Mouse (Mus musculus) neural tube, embryonic 13.5 days (tissue): ENCODE results near the gene Cacng7. TPM values are rescaled to one million over a fixed set of nuclear protein-coding genes. Genes with fewer than 3 reads are reported as not detected.

Experiments
- ATAC-seq: fragments of 200-750 bp; cut with Nextera tagmentation; 2 replicates; pipeline ENCODE4 v1.8.0; 2017; ENCODE audit warnings: low read depth, mild to moderate bottlenecking, moderate TSS enrichment, moderate library complexity
- H3K27ac ChIP-seq: fragments of 300-500 bp; sonication (generic); replicated peaks from 2 replicates; pipeline ENCODE4 v1.5.1; 2015; ENCODE audit warnings: moderate library complexity, mild to moderate bottlenecking, inconsistent platforms
- H3K27me3 ChIP-seq: fragments of 300-500 bp; sonication (generic); 2 replicates; pipeline ENCODE4 v1.6.1; 2015; ENCODE audit warnings: mild to moderate bottlenecking, inconsistent platforms
- H3K36me3 ChIP-seq: fragments of 300-500 bp; sonication (generic); 2 replicates; pipeline ENCODE4 v1.6.1; 2015; ENCODE audit warnings: mild to moderate bottlenecking, inconsistent platforms
- H3K4me1 ChIP-seq: fragments of 300-500 bp; sonication (generic); replicated peaks from 2 replicates; pipeline ENCODE4 v1.6.1; 2015; ENCODE audit warnings: inconsistent platforms
- H3K4me2 ChIP-seq: fragments of 300-500 bp; sonication (generic); 2 replicates; pipeline ENCODE4 v1.6.1; 2015; ENCODE audit warnings: inconsistent platforms, mild to moderate bottlenecking, moderate library complexity
- H3K4me3 ChIP-seq: fragments of 300-500 bp; sonication (generic); 2 replicates; pipeline ENCODE4 v1.5.1; 2015; ENCODE audit warnings: mild to moderate bottlenecking, inconsistent platforms
- H3K9ac ChIP-seq: fragments of 300-500 bp; sonication (generic); 2 replicates; pipeline ENCODE4 v1.6.1; 2015; ENCODE audit warnings: moderate library complexity, mild to moderate bottlenecking, inconsistent platforms
- H3K9me3 ChIP-seq: fragments of 300-500 bp; sonication (generic); 2 replicates; pipeline ENCODE4 v1.6.1; 2016; ENCODE audit warnings: inconsistent platforms
- WGBS: fragments of 180-500 bp; shearing (Covaris S2); methylation state at CpG from one replicate; pipeline ENCODE4 v1.1.7; 2015; 5-methylcytosine and 5-hydroxymethylcytosine counted together
- polyA plus RNA-seq: library from polyadenylated mRNA; unstranded; fragments of >200 nt; fragmentation: Nextera tagmentation; extraction: Ambion mirVana; gene quantifications from 2 replicates; pipeline ENCODE4 v1.2.1, GENCODE M21; 2015

Cacng7 gene
- polyA plus RNA-seq, 1 experiment from 2014 or later: 4.5 TPM

DNA sequence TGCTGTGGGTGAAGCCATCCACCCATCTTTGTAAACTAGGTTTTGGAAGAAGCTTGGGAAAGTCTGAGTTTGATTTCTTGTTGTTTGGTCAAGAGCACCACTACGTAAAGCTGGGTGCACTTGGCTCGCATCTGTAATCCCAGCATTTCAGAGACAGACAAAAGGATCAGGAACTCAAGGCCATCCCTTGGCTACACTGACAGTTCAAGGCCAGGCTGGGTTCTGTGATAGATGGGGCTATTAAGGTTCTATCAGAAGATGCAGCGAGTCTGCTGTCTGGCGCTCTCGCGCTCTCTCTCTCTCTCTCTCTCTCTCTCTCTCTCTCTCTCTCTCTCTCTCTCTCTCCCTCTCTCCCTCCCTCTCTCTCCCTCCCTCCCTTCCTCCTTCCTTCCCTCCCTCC, 22.1 kb downstream of the Cacng7 start:
- H3K4me3 ChIP-seq: no peak overlapping the region
- H3K4me1 ChIP-seq: no peaks in the 10 kb centered on the region
- H3K9me3 ChIP-seq: no peaks in the 10 kb centered on the region
- H3K36me3 ChIP-seq: peaks cover 74% of the 10 kb centered on the region
- WGBS: 83% methylated on average over 6 of the region's 6 CpGs
- H3K27ac ChIP-seq: no peak overlapping the region
- no peak for ATAC-seq
- no peak overlapping the region for H3K9ac ChIP-seq
- H3K27me3 ChIP-seq: no peaks in the 10 kb centered on the region
- no peak overlapping the region for H3K4me2 ChIP-seq

DNA sequence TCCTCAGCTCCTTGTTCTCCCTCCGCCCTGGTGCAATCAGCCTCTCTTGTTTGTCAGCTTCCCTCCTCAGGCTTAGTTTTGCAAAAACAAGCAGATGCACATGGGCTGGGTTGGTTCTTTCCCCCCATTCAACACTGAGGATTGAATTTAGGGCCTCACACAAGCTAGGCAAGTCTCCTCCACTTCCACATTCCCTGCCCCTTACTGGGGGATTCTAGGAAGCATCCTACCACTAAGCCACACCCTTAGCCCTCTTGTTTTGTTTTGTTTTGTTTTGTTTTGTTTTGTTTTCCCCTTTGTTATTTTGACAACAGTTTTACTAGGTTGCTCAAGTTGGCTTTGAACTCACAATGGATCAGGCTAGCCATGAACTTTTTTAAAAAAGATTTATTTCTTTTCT, 27.9 kb downstream of the Cacng7 start:
- no peaks in the 10 kb centered on the region for H3K9me3 ChIP-seq
- H3K4me2 ChIP-seq: no peak overlapping the region
- H3K9ac ChIP-seq: no peak overlapping the region
- no peak for ATAC-seq
- peaks cover 4% of the 10 kb centered on the region; the same call in 1 of the 2 replicates for H3K27me3 ChIP-seq
- no peaks in the 10 kb centered on the region for H3K4me1 ChIP-seq
- H3K36me3 ChIP-seq: peaks cover 81% of the 10 kb centered on the region
- H3K27ac ChIP-seq: no peak overlapping the region
- H3K4me3 ChIP-seq: no peak overlapping the region
- WGBS: 95% methylated on average over 1 of the region's 1 CpGs

DNA sequence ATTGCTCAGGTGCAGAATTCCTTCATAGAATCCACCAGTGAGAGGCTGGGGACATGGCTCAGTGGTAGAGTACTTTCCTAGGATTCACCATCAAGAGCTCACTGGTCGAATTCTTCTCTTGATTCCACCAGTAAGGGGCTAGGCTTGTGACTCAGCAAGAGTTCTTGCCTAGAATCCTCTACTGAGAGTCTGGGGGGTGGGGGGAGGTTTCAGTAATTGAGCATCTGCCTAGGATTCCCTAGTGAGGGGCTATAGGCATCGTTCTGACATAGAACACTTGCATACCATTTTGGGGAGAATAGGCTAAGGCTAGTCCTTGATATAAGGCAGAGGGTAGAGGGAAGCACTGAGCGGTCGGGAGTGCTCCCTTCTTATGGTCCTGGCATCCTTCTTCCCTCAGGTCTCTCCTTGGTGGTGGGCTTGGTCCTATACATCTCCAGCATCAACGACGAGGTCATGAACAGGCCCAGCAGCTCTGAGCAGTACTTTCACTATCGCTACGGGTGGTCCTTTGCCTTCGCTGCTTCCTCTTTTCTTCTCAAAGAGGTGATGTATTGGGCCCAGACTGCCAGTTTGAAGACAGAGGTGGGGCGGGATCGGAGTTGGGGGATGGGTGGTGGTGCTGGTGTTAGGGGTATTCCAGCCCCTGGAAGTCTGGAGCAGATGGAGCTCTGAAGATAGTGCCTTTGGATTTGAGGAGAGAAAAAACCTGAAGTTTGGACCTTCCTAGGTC, 33.0 kb downstream of the Cacng7 start:
- no peak overlapping the region for H3K27ac ChIP-seq
- no peak overlapping the region for H3K4me2 ChIP-seq
- ATAC-seq: no peak
- peaks cover 10% of the 10 kb centered on the region for H3K4me1 ChIP-seq
- WGBS: 32% methylated on average over 11 of the region's 11 CpGs
- no peak overlapping the region for H3K9ac ChIP-seq
- H3K4me3 ChIP-seq: no peak overlapping the region
- peaks cover 18% of the 10 kb centered on the region for H3K27me3 ChIP-seq
- H3K9me3 ChIP-seq: no peaks in the 10 kb centered on the region
- peaks cover 51% of the 10 kb centered on the region for H3K36me3 ChIP-seq

DNA sequence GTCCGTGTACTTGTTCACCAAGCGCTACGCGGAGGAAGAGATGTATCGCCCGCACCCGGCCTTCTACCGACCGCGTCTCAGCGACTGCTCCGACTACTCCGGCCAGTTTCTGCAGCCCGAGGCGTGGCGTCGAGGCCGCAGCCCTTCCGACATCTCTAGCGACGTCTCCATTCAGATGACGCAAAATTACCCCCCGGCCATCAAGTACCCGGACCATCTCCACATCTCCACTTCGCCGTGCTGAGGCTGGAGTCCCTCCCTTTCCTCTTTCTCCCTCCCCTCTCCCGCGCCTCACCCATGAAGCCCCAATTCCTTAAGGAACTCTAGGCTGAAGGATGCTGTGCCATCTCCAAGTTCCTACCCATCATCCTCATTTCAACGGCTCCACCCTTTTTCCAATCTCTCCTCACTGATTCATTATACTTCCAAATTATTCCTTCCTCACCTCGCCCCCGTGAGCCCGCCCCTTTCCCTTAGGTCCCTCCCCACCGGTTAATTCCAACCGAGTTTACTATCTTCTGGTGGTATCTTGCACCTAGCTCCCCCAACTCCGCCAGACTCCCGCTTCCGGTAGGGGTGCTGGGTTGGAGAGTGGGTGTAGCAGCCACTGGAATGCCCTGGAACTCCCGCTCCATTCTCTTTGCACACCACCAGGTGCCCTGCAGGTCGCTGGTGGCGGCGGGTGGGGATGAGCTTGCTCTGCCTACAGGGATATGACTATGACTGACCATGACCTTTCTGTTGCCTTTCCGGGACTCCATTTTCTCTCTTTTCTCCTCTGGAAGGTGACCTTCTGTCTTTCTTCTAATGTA, 34.2 kb downstream of the Cacng7 start:
- 16% methylated on average over 42 of the region's 42 CpGs for WGBS
- Histone ChIP-seq H3K27me3 (peaks cover 18% of the 10 kb centered on the region), H3K36me3 (peaks cover 41% of the 10 kb centered on the region), H3K4me1 (peaks cover 10% of the 10 kb centered on the region), H3K27ac (no peak overlapping the region), H3K4me2 (0 out of 2 replicates have a peak overlapping the region, but pooled peaks have one; percentile 18), H3K9ac (no peak overlapping the region), H3K4me3 (no peak overlapping the region), H3K9me3 (no peaks in the 10 kb centered on the region)
- ATAC-seq: 0 out of 2 replicates have a peak, but pooled peaks have one; percentile 20

DNA sequence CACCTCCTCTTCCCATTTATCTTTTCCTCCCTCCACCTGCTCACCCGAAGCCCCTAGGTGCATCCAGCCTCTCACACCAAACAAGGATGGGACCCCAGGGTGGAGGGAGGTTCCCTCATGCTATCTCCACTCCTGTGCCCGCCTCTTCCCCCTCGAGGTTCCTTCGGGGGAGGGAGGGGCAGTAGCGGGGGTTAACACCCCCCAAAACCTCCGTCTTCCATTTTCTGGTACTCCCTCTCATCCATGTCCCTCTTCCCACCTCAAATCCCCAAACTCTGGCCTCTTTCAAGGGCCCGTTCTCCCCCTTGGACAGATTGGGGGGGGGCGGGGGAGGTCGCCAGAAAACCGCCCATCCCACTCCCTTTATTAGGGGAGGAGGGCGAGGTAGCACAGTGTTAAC, 34.8 kb downstream of the Cacng7 start:
- Histone ChIP-seq H3K4me3 (no peak overlapping the region), H3K9ac (no peak overlapping the region), H3K36me3 (peaks cover 36% of the 10 kb centered on the region), H3K4me2 (peak overlapping the region; percentile 24), H3K9me3 (no peaks in the 10 kb centered on the region), H3K27me3 (peaks cover 18% of the 10 kb centered on the region), H3K27ac (no peak overlapping the region), H3K4me1 (peaks cover 10% of the 10 kb centered on the region)
- 16% methylated on average over 11 of the region's 11 CpGs for WGBS
- 0 out of 2 replicates have a peak, but pooled peaks have one; percentile 48 for ATAC-seq

DNA sequence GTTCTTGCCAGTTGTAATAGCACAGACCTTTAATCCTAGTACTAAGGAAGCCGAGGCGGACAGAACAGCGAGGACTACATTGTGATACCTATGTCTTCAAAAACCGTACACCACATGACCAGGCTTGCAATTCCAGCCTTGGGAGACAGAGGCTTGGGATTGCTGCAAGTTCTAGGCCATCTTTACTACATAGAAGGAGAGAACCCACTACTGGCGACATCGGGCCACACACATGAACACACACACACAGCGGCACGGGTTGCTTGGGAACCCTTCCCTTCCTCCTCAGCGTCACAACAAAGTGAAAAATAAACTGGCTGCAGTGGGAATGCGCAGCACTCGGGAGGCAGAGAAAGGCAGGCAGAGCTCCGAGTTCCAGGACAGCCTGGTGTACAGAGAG, 35.6 kb downstream of the Cacng7 start:
- no peaks in the 10 kb centered on the region for H3K9me3 ChIP-seq
- H3K9ac ChIP-seq: no peak overlapping the region
- WGBS: 30% methylated on average over 12 of the region's 12 CpGs
- H3K4me2 ChIP-seq: no peak overlapping the region
- no peak for ATAC-seq
- no peak overlapping the region for H3K4me3 ChIP-seq
- peaks cover 35% of the 10 kb centered on the region for H3K36me3 ChIP-seq
- peaks cover 18% of the 10 kb centered on the region for H3K27me3 ChIP-seq
- no peak overlapping the region for H3K27ac ChIP-seq
- H3K4me1 ChIP-seq: peaks cover 10% of the 10 kb centered on the region

DNA sequence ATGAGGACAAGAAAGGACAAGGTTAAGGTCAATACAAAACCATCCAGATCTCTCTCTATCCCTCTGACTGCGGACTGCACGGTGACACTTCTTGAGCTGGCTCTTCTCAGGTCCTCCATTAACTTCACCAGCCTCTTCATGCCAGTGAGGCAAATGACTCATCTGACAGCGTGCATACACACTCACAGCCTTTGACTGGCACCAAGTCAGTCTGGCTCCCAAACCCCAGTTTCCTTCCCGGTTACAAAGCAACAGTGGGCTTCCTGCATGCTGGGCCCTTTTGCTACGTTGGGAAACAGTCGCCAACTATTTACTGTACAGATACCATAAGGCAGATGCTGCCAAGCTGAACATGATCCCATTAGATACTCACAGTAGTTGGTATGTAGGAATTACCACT, 36.4 kb downstream of the Cacng7 start:
- Histone ChIP-seq H3K9ac (no peak overlapping the region), H3K36me3 (peaks cover 29% of the 10 kb centered on the region), H3K27me3 (peaks cover 18% of the 10 kb centered on the region), H3K27ac (no peak overlapping the region), H3K4me1 (peaks cover 10% of the 10 kb centered on the region), H3K4me3 (no peak overlapping the region), H3K9me3 (no peaks in the 10 kb centered on the region), H3K4me2 (no peak overlapping the region)
- ATAC-seq: no peak
- 81% methylated on average over 6 of the region's 6 CpGs for WGBS

DNA sequence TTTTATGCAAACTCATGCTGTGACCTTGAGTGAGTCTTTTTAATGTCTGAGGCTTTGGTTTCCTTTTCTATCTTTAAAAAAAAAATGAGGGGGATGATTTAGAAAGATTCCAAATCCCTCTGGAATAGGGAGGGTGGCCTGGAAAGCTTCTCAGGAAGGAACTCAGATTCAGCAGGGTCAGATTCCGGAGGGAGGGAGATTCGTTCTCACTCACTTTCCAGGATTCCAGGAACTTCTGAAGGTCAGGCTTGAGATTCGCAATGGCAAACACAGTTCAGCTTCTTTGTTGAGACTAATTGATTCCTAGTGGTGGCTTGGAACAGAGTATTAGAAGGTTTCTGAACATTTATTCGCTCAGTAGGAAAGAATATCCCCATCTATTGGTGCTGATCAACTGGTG, 37.7 kb downstream of the Cacng7 start:
- 62% methylated on average over 4 of the region's 4 CpGs for WGBS
- H3K4me3 ChIP-seq: no peak overlapping the region
- ATAC-seq: no peak

DNA sequence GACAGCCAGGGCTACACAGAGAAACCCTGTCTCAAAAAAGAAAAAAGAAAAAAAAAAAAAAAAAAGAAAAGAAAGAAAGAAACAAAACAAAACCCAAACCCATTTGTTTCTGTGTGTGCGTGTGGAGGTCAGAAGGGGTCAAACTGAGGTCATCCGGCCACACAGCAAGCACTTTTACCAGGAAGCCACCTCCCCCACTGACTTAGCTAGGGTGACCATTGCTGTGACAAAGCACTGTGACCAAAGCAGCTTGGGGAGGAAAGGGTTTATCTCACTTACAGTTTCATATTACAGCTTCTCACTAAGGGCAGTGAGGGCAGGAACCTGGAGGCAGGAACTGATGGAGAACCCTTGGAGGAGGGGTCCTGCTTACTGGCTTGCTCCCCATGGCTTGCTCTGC, 39.6 kb downstream of the Cacng7 start:
- H3K36me3 ChIP-seq: no peaks in the 10 kb centered on the region
- H3K9me3 ChIP-seq: no peaks in the 10 kb centered on the region
- H3K9ac ChIP-seq: no peak overlapping the region
- 47% methylated on average over 2 of the region's 2 CpGs for WGBS
- H3K4me3 ChIP-seq: no peak overlapping the region
- H3K27me3 ChIP-seq: no peaks in the 10 kb centered on the region; the same call in 1 of the 2 replicates
- H3K27ac ChIP-seq: no peak overlapping the region
- ATAC-seq: no peak
- H3K4me2 ChIP-seq: no peak overlapping the region
- peaks cover 5% of the 10 kb centered on the region for H3K4me1 ChIP-seq

More for the DNA sequence above, 37.7 kb downstream of the Cacng7 start:
- Histone ChIP-seq H3K27me3 (peaks cover 16% of the 10 kb centered on the region), H3K9ac (no peak overlapping the region), H3K4me1 (peaks cover 10% of the 10 kb centered on the region), H3K36me3 (peaks cover 17% of the 10 kb centered on the region), H3K9me3 (no peaks in the 10 kb centered on the region), H3K4me2 (no peak overlapping the region), H3K27ac (no peak overlapping the region)

DNA sequence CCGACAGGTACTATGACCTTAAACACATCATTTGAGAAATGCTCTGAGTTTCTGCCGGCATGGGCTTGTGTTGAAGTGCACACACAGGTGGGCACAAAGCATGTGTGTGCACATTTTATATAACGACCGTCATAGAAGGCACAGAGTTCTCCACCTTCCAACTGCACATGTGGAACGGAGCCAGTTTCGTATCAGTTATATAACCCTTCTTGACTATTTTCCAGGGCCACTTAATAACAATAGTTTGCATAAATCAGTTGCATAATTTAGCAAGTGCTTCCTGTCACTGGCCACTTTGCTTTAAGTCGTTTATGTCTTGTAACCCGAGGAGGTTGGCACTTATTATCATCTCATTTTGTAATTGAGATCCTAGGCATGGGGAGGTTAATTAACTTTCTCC, 41.0 kb downstream of the Cacng7 start:
- Histone ChIP-seq H3K4me3 (no peak overlapping the region), H3K27me3 (no peaks in the 10 kb centered on the region; the same call in 1 of the 2 replicates), H3K27ac (no peak overlapping the region), H3K9me3 (no peaks in the 10 kb centered on the region), H3K4me1 (no peaks in the 10 kb centered on the region), H3K4me2 (no peak overlapping the region), H3K9ac (no peak overlapping the region), H3K36me3 (no peaks in the 10 kb centered on the region)
- no peak for ATAC-seq
- 83% methylated on average over 8 of the region's 8 CpGs for WGBS

DNA sequence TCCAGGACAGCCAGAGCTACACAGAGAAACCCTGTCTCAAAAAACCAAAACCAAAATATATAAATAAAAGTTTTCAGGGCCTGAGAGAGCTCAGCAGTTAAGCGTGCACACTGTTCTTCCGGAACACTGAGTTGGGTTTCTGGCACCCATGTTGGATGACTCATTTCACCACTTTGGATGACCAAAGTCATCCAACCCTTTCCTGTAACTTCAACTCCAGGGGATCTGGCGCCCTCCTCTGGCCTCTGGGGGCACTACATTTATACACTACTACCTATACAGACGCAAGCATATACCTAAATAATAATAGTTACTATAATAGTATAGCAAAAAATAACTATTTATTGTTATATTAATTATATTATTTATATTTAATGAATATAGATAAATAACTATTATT, 44.1 kb downstream of the Cacng7 start:
- 55% methylated on average over 4 of the region's 4 CpGs for WGBS
- no peak overlapping the region for H3K9ac ChIP-seq
- no peak for ATAC-seq

DNA sequence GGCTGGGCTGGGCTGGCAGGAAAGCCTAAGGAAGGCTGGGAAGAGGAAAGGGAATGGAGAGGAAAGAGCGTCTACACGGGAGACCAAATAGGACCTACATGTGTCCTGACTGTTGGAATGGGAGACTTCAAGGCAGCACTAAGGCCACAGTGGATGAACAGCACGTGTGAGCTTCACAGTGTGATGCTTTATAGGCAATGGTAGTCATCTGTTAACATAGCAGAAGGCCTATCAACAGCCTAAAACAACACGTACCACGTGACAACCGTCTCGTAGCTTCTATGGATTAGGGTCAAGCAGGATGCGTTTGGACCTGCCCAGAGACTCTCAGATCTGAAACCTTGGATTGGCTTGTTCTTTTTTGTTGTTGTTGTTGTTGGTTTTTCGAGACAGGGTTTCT, 49.4 kb downstream of the Cacng7 start:
- WGBS: 90% methylated on average over 9 of the region's 9 CpGs
- no peak for ATAC-seq
- Histone ChIP-seq H3K4me2 (no peak overlapping the region), H3K4me1 (no peaks in the 10 kb centered on the region), H3K9ac (no peak overlapping the region), H3K9me3 (no peaks in the 10 kb centered on the region), H3K27me3 (no peaks in the 10 kb centered on the region), H3K4me3 (no peak overlapping the region), H3K27ac (no peak overlapping the region), H3K36me3 (no peaks in the 10 kb centered on the region)

More for the DNA sequence above, 44.1 kb downstream of the Cacng7 start:
- Histone ChIP-seq H3K4me3 (no peak overlapping the region), H3K4me1 (no peaks in the 10 kb centered on the region), H3K4me2 (no peak overlapping the region), H3K27ac (no peak overlapping the region), H3K9me3 (no peaks in the 10 kb centered on the region), H3K27me3 (no peaks in the 10 kb centered on the region), H3K36me3 (no peaks in the 10 kb centered on the region)
